ENCODE assay signal across 9 mouse cellular contexts in genomic region chr6:120491862-120492498, GRCm38 (mm10). TPM values are rescaled to one million over a fixed set of nuclear protein-coding genes. Genes with fewer than 3 reads are reported as not detected.
DNase-seq lines count a peak whose midpoint lies in the region; ATAC-seq and TF ChIP-seq lines count a peak whose summit lies in the region.
"Had no signal": no experiment of that assay in that cellular context is flagged by ENCODE, and none has a peak within 500 bp of the region (broad histone marks: within the 10 kb centered on the region; RNA-seq: fewer than 3 reads in every experiment).

No protein-coding gene starts in this region.

- peak overlapping the region; percentile 93 for H3K27ac ChIP-seq in left cerebral cortex, adult 2 months
- H3K27ac ChIP-seq in forebrain, postnatal 0 days (ENCODE audit: low read depth, low read length), result no peak overlapping the region
- H3K27ac ChIP-seq in liver, embryonic 16.5 days (ENCODE audit: low read length), result no peak overlapping the region
- H3K27ac ChIP-seq in small intestine, adult 2 months (ENCODE audit: insufficient read depth, low read depth, low read length), result no peak overlapping the region

- no peaks in the 10 kb centered on the region for H3K27me3 ChIP-seq in forebrain, postnatal 0 days (ENCODE audit: insufficient read depth, low read length)
- peaks cover 55% of the 10 kb centered on the region for H3K27me3 ChIP-seq in liver, embryonic 16.5 days (ENCODE audit: control insufficient read depth, insufficient read depth, low read depth, low read length)
- H3K27me3 ChIP-seq in small intestine, adult 2 months (ENCODE audit: control insufficient read depth, insufficient read depth, low read length), result peaks cover 32% of the 10 kb centered on the region

- peak overlapping the region; percentile 92 for H3K9ac ChIP-seq in forebrain, postnatal 0 days
- H3K9ac ChIP-seq in liver, embryonic 16.5 days (ENCODE audit: low read depth, low read length), result no peak overlapping the region

- H3K36me3 ChIP-seq in forebrain, postnatal 0 days (ENCODE audit: insufficient read depth), result no peaks in the 10 kb centered on the region
- no peaks in the 10 kb centered on the region for H3K36me3 ChIP-seq in liver, embryonic 16.5 days (ENCODE audit: control insufficient read depth, insufficient read depth)
- no peaks in the 10 kb centered on the region for H3K36me3 ChIP-seq in small intestine, adult 2 months (ENCODE audit: control insufficient read depth, insufficient read depth, low read length)

- H3K9me3 ChIP-seq in forebrain, postnatal 0 days (ENCODE audit: low read length), result no peaks in the 10 kb centered on the region
- H3K9me3 ChIP-seq in liver, embryonic 16.5 days (replicated peaks; ENCODE audit: control insufficient read depth, low read length), result no peaks in the 10 kb centered on the region

- DNase-seq in left cerebral cortex, adult 2 months (ENCODE audit: extremely low spot score in 1 of 2, low spot score in 2 of 2), result no peak
- no peak for DNase-seq in left cerebral cortex, postnatal 10 days (ENCODE audit: extremely low spot score in 1 of 2, low spot score in 2 of 2)
- no peak for DNase-seq in forebrain, postnatal 0 days
- DNase-seq in layer of hippocampus, postnatal 25 days (ENCODE audit: extremely low spot score in 1 of 2, low spot score in 1 of 2), result no peak
- no peak for DNase-seq in thymus, postnatal 25 days
- no peak for DNase-seq in heart, postnatal 14 days

- 13% methylated on average over 21 of the region's 22 CpGs for WGBS in forebrain, postnatal 0 days
- WGBS in liver, embryonic 16.5 days (ENCODE audit: insufficient replicate concordance), result 11% methylated on average over 22 of the region's 22 CpGs
- 14% methylated on average over 22 of the region's 22 CpGs for WGBS in small intestine, adult 2 months

- H3K4me3 ChIP-seq in left cerebral cortex, adult 2 months, result peak overlapping the region; percentile 74
- H3K4me3 ChIP-seq in forebrain, postnatal 0 days (ENCODE audit: low read depth, low read length), result peak overlapping the region; percentile 79
- peak overlapping the region; percentile 52; the same call in 1 of the 2 replicates for H3K4me3 ChIP-seq in liver, embryonic 16.5 days (ENCODE audit: low read depth, low read length)
- peak overlapping the region; percentile 53 for H3K4me3 ChIP-seq in small intestine, adult 2 months (ENCODE audit: low read depth, low read length)

- no peak for ATAC-seq in forebrain, postnatal 0 days
- no peak for ATAC-seq in liver, embryonic 16.5 days (ENCODE audit: low read depth)

- TF ChIP-seq CTCF in left cerebral cortex, adult 2 months (IDR thresholded peaks at IDR 0.05), result no peak
- TF ChIP-seq CTCF in forebrain, postnatal 0 days (IDR thresholded peaks at IDR 0.05; ENCODE audit: low read depth), result no peak
- TF ChIP-seq CTCF in small intestine, adult 2 months (IDR thresholded peaks at IDR 0.05; ENCODE audit: extremely low read depth, insufficient read length, insufficient replicate concordance, low read depth, low read length), result no peak

- intact Hi-C loops in left cerebral cortex, adult 2 months (cut with DNase I), result no loop called here
- intact Hi-C loops in left cerebral cortex, postnatal 10 days (cut with DNase I), result no loop called here
- intact Hi-C loops in heart, postnatal 14 days (cut with DNase I), result no loop called here

- TF ChIP-seq POLR2A in small intestine, adult 2 months (IDR thresholded peaks at IDR 0.05; ENCODE audit: low read depth, low read length), result no peak

- peaks cover 22% of the 10 kb centered on the region for H3K4me1 ChIP-seq in forebrain, postnatal 0 days (ENCODE audit: insufficient read depth)
- peaks cover 19% of the 10 kb centered on the region for H3K4me1 ChIP-seq in liver, embryonic 16.5 days (ENCODE audit: control insufficient read depth, low read depth, low read length)
- peaks cover 16% of the 10 kb centered on the region for H3K4me1 ChIP-seq in small intestine, adult 2 months (ENCODE audit: control insufficient read depth, insufficient read depth, insufficient read length, low read length)

- peak overlapping the region; percentile 72 for H3K4me2 ChIP-seq in forebrain, postnatal 0 days (ENCODE audit: low read depth)
- H3K4me2 ChIP-seq in liver, embryonic 16.5 days (ENCODE audit: low read depth, low read length), result peak overlapping the region; percentile 68; the same call in 1 of the 2 replicates

RNA-seq across cellular contexts. Expression of gene Tmem121b, which starts 1.6 kb away (rescaled TPM):
- total RNA-seq in left cerebral cortex, adult 2 months (2021), result 10 to 100 TPM; 56.1 to 57.4 TPM
- 10 to 100 TPM; 51.3 to 51.6 TPM for total RNA-seq in left cerebral cortex, postnatal 10 days (2021)
- total RNA-seq in forebrain, postnatal 0 days (2014; rRNA removed), result 26.1 and 27.6 TPM in 2 replicates
- polyA plus RNA-seq in forebrain, postnatal 0 days (2015; fragmentation: Nextera tagmentation; extraction: Ambion mirVana), result 2.7 and 3.0 TPM in 2 replicates
- not detected in 2 replicates for polyA plus RNA-seq in liver, embryonic 16.5 days (2015; fragmentation: Nextera tagmentation; extraction: Ambion mirVana)
- polyA plus RNA-seq in small intestine, adult 2 months (2012; rRNA removed), result 0.04 TPM in 1 of 2 replicates, not detected in the other
- 10 to 100 TPM; 44.8 to 45.3 TPM for total RNA-seq in layer of hippocampus, postnatal 25 days (2021)
- under 1 TPM in 1 of 2 experiments, not detected in 1; 0.05 TPM for total RNA-seq in heart, postnatal 14 days (2021)
- total RNA-seq: liver, adult 2 months had no signal
- polyA plus RNA-seq: liver, adult 2 months had no signal

RNA-seq across cellular contexts. Expression of gene Il17ra, which starts 28.9 kb away (rescaled TPM):
- 10 to 100 TPM; 14.8 to 19.7 TPM for total RNA-seq in left cerebral cortex, adult 2 months (2021)
- 1 to 10 TPM; 4.9 to 5.4 TPM for total RNA-seq in left cerebral cortex, postnatal 10 days (2021)
- total RNA-seq in forebrain, postnatal 0 days (2014; rRNA removed), result 2.5 and 4.2 TPM in 2 replicates
- polyA plus RNA-seq in forebrain, postnatal 0 days (2015; fragmentation: Nextera tagmentation; extraction: Ambion mirVana), result 3.2 and 3.4 TPM in 2 replicates
- 11.4 and 13.0 TPM in 2 replicates for polyA plus RNA-seq in liver, embryonic 16.5 days (2015; fragmentation: Nextera tagmentation; extraction: Ambion mirVana)
- polyA plus RNA-seq in small intestine, adult 2 months (2012; rRNA removed), result 8.4 and 18.7 TPM in 2 replicates
- total RNA-seq in layer of hippocampus, postnatal 25 days (2021), result 1 to 10 TPM; 4.1 to 7.2 TPM
- total RNA-seq in heart, postnatal 14 days (2021), result 1 to 10 TPM; 3.3 to 5.4 TPM

RNA-seq across cellular contexts. Expression of gene Hdhd5, which starts 39.1 kb away (rescaled TPM):
- 10 to 100 TPM; 35.2 to 41.0 TPM for total RNA-seq in left cerebral cortex, adult 2 months (2021)
- total RNA-seq in left cerebral cortex, postnatal 10 days (2021), result 10 to 100 TPM; 31.3 to 31.5 TPM
- total RNA-seq in forebrain, postnatal 0 days (2014; rRNA removed), result 27.8 and 29.9 TPM in 2 replicates
- polyA plus RNA-seq in forebrain, postnatal 0 days (2015; fragmentation: Nextera tagmentation; extraction: Ambion mirVana), result 13.9 and 14.9 TPM in 2 replicates
- polyA plus RNA-seq in liver, embryonic 16.5 days (2015; fragmentation: Nextera tagmentation; extraction: Ambion mirVana), result 8.9 and 9.5 TPM in 2 replicates
- polyA plus RNA-seq in small intestine, adult 2 months (2012; rRNA removed), result 6.2 and 9.9 TPM in 2 replicates
- total RNA-seq in layer of hippocampus, postnatal 25 days (2021), result 10 to 100 TPM; 26.2 to 35.9 TPM
- total RNA-seq in heart, postnatal 14 days (2021), result 10 to 100 TPM; 20.1 to 21.7 TPM

Comparison
In these comparisons a context has a peak if more than half of its experiments do, and no peak if none do; other contexts are left out.
1. RNA of gene Tmem121b, which starts 1.6 kb away (total RNA-seq): 56.1 to 57.4 TPM in left cerebral cortex, adult 2 months, 51.3 to 51.6 TPM in left cerebral cortex, postnatal 10 days, 44.8 to 45.3 TPM in layer of hippocampus, postnatal 25 days and 26.1 to 27.6 TPM in forebrain, postnatal 0 days; 0.05 TPM in heart, postnatal 14 days; every median in the first group is over 10 times any median in the second.
2. Peak in every context shown above with its lines, with median percentiles within 50 percentile points of each other: H3K4me3 ChIP-seq.